Mouse (Mus musculus) monocyte, adult 5-6 weeks (primary cell): Measurements from ENCODE around the gene Sgms2. TPM values are rescaled to one million over a fixed set of nuclear protein-coding genes. Genes with fewer than 3 reads are reported as not detected.

Experiments
- ATAC-seq: fragments of 153-309, 156-312 bp; replicated peaks from 2 replicates; pipeline ENCODE4 v1.8.0; 2017; ENCODE audit warnings: mild to moderate bottlenecking; ENCODE audit not compliant: low TSS enrichment, insufficient number of reproducible peaks, severe bottlenecking, poor library complexity, low FRiP score
- total RNA-seq: library from RNA; stranded (forward); fragments of 200-1000, 200-491, 200-594 nt; gene quantifications from 3 replicates; pipeline ENCODE4 v1.2.3, GENCODE M21; 2017

The Sgms2 gene
- total RNA-seq, 1 experiment from 2014 or later, result 15.8 TPM

DNA sequence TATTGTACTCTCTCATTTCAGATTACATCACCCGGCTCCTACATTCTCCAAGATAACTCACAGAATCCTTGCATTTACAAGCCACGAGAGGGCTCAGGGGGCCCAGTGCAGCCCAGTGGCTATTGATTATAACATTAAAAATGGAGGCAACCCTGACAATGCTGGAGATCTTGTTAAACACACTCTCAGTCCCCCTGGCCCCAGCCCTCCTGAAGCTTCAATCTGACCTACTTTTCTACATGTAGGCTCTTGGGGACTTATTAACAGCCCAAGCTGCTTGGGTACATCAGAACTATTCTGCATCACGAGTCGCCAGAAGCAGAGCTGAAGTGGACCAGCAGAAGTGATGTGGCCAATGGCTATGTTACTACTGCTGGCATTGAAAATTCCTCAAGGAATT lies 164.6 kb downstream of the Sgms2 start:
- ATAC-seq, result no peak

DNA sequence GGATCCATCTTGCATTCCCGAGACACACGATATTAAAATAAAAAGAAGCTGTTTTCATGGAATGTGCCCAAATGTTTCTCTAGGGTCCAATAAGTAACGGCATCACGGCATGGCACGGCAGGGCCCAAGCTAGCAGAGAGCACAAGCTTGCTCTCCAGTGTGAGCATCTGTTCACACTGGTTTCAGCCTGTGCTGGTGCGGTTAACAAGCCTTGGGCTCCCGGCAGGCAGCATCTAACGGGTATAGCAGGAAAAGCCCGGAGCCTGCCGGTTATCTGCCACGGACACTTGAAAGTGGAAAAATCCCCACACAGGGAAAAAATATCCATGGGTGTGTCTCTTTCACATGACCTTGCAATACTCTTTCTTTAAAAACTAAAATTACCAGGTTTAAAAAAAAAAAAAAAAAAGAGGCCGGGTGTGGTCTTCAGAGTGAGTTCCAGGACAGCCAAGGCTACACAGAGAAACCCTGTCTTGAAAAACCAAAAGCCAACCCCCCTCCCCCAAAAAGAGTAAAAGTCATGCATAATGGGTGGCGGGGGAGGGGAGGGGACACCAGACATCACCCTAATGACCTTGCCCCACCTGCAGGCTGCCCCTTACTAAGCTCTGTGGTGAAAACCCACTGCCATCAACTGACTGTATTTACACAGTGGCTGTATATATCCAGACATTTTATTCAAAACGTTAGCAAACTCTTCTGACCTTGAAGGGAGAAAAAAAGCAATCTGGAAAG lies 169.0 kb downstream of the Sgms2 start:
- no peak for ATAC-seq

DNA sequence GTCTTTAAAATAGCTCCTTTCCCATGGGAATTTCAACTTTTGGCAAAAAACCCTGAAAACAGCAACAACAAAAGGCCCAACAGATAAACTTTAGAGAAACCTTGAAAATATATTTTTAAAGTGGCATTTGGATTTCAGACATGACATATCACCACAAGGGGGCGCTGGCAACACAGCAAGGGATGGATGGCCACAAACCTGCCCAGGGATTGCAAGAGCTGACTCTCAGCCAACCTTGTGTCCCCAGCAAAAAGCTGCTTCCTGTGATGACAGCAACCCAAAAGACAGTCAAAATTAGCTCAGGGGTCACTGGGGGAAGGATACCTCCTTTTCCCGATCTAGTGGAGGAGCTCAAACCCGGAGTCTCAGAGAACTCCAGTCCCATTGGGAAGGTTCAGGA lies 171.0 kb downstream of the Sgms2 start:
- peak; percentile 51; the same call in 1 of the 2 replicates for ATAC-seq

DNA sequence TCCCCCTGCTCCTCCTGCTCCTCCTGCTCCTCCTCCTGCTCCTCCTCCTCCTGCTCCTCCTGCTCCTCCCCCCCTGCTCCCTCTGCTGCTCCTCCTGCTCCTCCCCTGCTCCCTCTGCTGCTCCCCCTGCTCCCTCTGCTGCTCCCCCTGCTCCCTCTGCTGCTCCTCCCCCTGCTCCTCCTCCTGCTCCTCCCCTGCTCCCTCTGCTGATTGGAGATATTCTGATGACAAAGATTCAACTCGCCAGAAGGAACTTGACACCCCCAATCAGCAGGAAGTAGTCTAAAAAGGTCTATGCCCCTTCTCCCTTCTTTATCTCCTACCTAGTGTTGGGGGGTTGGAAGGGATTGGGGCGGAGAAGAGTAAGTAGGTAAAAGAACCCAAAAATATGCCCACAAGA lies 173.0 kb downstream of the Sgms2 start:
- no peak for ATAC-seq

DNA sequence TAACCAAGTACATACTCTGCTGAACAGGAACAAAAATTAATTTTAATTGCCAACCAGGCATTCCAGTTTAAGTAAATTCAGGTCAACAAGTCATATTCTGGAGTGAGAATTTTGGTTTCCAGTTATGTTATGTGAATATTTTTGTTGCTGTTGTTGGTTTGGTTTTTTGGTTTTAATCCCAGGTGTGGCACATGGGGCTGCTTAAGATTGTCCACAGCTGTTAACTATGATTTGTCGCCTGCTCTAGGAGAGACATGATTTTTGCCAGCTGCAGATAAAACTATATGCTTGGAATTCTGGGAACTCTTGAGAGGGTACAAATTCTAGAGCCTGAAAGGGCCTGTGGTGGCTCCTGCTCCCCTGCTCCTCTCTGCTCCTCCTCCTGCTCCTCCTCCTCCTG lies 174.1 kb downstream of the Sgms2 start:
- no peak for ATAC-seq

DNA sequence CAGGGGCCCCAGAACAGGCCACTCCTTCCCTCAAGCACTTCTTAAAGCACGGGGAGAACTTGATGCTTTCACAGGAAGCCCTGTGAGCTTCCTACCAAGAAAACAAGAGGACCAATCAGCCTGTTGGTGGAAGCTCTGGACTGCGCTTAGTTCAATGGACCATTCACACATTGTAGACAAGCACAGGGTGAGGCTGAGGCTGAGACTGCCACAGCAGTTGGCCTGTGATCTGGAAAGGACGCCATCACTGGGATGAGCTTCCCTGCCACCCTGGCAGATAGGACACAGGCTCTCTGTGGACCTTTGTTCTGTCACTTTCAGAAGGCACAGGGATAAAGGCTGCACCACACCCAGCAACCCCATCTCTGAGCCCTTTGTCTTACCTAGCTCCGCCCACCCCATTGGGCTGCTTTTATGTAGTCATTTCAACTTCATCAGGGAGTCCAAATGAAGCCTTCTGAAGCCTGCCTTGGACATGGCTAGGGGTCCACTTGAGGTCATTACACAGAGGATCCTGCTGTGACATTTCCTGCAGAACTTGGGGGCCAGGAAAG lies 175.2 kb downstream of the Sgms2 start:
- no peak for ATAC-seq

DNA sequence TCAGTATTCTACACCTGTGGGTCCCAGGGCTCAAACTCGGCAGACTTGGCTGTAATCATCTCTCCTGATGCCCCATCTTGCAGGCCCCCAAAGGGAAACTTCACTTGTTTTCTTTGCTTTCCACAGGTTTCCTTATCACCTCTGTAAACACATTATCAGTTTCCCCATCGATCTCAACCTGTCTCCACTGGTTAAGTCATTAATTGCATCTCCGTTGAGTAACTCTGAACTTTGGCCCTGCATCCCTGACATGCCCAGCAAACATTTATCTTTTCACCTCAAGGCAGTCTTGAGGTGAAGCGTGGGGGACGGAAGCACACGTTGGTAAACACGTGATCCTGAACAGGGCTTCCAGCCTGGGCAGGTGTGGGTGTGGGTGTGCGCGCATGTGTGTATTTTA lies 178.9 kb downstream of the Sgms2 start:
- ATAC-seq, result no peak

DNA sequence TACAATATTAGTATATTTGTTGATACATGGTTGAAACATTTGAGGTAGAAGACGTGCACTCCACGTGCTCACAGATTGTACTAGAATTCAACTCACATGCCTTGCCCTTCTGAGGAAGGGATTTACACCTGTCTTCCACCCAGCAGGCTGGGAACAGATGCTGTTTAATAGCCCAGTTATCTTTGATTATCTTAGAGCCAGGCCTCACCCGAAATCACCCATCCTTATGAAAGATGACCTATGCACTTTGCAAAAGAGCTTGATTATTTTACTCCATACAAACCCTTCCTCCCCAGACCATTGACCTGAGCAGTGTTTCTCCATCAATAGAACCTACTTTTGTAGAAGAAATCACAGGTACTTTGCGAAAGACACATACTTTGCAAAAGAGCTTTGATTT lies 180.6 kb downstream of the Sgms2 start:
- no peak for ATAC-seq

DNA sequence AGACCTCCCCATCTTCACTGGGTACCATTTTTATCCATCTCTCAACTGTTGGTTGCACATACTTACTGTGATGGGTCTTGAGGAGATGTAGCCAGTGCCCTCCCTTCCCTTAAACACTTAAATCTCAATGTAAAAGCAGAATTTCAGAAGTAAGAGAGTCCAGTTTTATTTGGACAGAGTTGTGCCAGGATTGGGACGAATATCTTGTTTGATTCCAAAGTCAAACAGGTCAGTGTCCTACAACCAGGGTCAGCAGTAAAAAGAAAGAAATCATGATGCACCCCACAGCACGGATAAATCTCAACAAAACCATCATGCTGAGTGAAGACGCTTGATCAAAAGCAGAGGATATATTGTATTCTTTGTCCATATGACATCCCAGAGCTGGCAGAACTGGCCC lies 183.4 kb downstream of the Sgms2 start:
- ATAC-seq, result no peak

DNA sequence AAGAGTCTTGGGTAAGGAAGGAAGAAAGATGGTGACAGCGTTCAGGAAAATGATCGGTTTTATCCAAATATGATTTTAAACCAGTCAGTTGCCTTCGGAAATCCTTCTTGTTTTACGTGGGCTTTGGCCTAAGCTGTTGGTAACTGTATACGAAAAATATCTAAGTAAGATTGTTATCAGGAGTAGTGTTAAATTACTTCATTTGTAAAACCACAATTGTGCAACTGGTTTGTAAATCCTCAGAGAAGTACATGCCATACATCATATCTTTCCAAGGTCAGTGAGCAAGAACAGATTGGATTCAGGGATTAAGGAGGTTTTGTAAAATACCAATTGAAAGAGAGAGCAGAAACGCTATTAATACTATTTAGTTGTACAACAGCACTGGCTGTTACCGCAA lies 185.0 kb downstream of the Sgms2 start:
- ATAC-seq, result no peak

DNA sequence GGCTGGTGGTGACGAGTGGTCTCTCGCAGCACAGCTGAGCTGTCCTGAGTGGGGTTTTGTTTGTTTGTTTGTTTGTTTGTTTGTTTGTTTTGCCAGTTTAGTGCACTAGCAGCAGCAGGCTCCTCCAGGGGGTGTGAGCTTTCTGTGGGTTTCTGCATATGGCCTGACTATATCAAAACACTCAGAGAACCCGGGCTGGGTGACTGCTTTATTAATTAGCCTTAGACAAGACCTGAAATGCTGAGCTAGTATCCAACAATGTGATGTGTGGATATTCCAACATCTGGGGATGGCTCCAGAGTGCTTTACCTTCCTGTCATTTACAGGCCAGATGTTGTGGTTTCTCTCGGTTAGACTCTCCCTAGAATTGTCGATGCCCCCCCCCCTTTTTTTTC lies 187.9 kb downstream of the Sgms2 start:
- no peak for ATAC-seq

DNA sequence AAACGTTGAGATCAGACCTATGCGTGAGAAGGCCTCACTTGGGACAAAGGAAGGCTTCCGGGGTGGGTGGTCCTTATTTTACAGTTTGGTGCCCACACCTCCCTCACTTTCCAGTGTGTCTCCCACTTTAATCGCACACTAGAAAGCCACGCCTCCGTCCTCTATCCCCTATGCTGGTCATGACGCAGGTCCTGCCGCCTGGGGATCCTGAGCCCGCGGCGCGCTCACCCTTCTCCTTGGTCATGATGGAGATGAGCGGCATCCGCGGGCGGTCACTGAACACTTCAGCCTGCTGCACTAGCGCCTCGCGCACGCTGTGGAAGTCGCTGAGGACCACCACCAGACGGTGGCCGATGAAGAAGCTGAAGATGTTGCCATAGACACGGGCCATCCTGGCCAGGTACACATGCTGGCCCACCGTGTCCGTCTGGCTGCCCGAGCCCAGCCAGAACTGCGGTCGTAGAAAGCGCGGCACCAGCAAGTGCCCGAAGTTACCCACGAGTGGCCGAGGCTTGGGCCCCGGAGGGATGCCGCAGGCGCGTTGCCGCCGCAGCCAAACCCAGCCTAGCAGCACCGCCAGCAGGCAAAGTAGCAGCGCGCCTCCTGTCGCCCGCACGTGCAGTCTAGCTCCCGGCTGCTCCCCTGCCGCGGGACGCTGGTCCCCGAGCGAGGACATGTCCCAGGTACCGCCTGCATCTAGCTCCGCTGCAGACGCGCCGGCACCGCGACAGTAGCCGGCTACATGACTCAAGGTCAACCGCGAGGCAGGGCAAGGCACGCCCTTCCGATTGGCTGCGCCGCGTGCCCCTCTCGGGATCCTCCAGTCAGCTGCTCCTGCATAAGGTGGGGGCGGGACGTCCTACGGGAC lies 188.5 kb downstream of the Sgms2 start, which contains the start of gene Cyp2u1:
Gene Cyp2u1, minus strand, starts transcription at position 776 of the 868 bp plus-strand sequence.
- peak; percentile 95 for ATAC-seq

DNA sequence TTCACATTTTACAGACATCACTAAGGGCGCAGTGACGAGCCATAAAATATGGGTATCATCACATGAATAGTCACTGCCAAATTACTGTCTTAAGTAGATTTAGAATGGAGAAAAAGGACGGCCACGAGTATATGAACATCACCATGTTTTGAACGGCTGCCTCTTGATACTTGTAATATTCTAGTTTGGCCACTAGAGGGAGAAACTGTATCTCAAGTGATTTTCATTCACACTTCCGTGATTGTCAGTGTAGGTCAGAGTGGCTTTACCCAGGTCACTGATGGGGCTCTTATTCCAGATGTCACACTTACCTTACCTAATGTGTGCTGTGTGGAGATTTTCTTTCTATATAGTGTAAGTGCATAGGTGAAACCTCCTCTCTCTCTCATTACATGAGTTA lies 191.3 kb downstream of the Sgms2 start:
- peak; percentile 57 for ATAC-seq

DNA sequence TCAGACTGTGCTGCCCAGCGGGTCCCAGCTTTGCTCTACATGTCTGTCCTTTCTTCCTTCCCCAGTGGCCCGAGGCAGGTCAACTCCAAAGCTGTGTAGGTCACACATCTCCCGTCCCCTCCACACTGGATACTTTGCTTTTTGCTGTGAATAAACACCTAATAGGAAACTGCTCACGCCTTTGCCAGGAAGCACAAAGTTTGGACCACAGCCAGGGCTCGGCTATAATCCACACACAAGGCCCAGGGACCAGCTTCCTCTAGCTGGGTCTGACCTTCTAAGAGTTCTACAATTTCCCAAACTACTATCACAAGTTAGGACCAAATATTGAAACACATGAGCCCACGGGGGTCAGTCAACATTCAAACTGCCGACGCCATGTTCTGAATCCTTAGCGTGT lies 192.1 kb downstream of the Sgms2 start:
- no peak for ATAC-seq

DNA sequence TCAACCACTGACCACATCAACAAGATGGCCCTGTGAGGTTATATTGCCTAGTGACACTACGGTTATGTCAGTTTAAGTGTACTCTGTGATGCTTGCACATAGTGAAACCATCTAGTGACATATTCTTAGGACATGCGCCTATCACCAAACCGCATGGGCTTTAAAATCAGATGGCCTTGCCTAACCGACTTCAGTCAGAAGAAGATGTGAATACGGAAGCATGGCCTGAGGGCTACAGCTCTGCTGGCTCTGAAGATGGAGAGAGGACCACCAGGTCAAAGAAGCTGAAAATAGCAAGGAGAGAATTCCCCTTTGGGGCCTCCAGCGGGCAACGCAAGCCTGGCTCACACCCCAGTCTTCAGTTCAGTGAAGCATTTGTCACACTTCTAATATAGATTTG lies 194.3 kb downstream of the Sgms2 start:
- ATAC-seq, result no peak

DNA sequence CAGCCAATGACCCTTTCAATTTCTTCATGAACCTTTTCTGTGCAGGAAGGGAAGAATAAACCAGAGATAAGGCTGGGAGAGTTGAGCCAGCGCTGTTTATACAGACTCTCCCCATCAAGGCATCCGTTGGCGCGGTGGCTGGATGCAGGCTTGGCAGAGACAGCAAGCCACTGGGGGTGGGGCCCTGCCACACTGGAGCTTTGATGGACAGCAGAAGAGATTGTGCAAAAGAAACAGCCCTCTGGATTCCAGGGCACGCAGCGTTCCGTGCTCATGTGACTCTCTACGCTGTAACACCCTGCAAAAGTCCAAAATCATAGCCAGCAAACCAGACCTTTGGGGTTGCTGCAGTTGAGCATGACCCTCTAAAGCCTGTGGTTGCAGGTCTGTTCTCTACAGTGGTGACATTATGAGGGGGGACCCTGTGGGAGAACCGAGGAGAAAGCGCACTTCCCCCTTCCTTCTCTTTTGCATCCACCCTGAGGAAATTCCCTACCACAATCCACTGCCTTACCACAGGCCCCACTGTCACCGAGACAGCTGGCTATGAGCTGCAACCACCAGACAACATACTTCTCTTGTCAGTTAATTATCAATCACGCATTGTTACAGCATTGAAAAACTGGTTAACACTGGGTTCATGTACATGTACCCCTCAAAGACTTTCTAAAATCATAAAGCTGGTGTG lies 195.6 kb downstream of the Sgms2 start:
- no peak for ATAC-seq

DNA sequence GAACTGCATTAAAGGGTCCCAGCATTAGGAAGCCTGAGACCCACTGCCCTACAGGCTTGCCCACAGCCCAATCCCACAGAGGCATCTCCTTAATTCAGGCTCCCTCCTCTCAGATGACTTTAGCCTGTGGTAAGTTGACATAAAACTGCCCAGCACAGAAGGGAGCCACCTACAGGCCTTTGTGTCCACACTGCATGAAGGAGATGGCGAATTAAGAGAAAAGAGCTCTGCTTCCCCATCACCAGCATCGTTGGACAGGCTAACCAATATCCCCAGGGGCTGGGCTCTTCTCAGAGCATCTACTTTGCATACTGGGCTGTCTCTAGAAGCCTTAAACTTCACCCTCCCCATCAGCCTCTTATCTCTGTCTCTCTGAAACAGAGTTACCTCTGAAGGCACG lies 196.7 kb downstream of the Sgms2 start:
- no peak for ATAC-seq

DNA sequence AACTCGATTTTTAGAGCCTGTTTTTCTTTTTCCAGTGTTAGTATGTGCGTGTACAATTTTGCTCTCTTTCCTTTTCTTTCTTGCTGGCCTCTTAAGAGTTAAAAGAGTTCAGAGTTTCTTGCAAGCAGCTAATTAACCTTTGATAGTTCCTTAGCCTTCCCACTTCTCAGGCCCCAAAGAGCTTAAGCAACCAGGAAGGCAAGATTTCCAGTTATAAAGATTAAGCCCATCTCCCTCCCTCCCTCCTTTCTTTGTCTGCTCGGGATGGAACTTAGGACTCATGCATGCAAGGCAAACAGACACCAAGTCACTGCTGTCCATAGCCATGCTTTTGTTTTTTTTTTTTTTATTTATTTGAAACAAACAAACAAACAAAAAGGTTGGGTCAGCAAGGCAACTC lies 198.3 kb downstream of the Sgms2 start:
- ATAC-seq, result no peak

DNA sequence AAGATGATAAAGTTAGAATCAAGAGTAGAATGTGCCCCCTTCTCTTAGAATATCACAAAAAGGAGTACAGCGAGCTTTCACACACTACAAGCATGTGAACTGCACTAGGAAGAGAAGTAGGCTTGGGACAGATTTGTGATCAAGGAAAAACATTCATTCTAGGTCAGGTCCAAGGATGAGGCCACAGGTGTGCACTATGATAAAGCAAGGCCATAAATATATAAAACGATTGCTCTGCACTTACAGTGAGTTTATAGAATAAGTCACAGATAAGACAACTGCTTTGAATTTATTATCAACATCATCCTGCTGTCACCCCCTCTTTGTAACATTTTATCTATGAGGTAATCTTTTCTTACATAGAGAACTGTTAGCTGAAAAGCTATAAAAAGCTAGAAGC lies 198.9 kb downstream of the Sgms2 start:
- ATAC-seq, result no peak
